Mouse (Mus musculus) thymus, postnatal 36 days (tissue): ENCODE data around the gene Pih1d1.

ENCODE experiments used
- DNase-seq, 2 experiments: peaks; one replicate each; pipeline ENCODE4 v3.0.0; 2022; ENCODE audit warnings: mixed read lengths in 2 of 2

Pih1d1 gene

DNA sequence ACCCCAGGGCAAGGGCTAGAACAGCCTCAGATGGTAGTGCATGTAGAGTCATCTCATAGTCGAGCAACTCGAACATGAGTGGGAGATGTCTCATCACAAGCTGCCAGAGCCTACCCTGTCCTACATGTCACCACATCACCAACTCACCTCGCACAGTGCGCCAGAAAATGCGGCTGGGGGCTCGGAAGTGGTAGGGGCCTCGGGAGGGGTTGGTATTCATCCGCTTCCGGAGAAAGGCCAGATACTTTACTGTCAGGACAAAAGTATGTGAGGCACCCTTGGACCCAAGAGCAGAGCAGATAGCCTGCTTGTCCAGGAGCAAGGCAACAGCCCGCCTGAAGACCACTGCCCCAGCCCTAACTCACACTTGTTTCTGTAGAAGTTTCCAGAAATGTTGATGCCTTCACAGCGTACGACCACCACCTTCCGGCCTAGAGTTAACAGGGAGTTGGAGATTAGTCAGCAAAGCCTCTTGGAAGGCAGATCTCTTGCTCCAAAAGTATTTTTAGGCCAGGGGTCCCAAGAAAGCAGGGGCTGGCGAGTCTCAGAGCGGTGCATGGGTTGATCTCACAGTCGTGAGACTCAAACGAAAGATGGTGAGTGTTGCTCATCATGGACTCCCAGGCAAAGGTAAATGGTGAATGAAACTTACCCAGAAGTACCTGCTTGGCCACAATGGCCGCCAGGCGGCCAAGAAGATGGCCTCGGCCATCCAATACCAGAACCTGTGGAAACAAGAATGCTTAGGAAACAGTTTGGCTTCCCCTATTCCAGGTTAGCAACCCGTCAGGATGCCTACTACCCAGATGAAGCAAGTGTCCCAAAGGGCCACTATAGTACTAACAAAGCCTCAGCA is 27.0 kb upstream of the Pih1d1 start:
- DNase-seq: peak in 1 of 2 experiments; percentile 34

DNA sequence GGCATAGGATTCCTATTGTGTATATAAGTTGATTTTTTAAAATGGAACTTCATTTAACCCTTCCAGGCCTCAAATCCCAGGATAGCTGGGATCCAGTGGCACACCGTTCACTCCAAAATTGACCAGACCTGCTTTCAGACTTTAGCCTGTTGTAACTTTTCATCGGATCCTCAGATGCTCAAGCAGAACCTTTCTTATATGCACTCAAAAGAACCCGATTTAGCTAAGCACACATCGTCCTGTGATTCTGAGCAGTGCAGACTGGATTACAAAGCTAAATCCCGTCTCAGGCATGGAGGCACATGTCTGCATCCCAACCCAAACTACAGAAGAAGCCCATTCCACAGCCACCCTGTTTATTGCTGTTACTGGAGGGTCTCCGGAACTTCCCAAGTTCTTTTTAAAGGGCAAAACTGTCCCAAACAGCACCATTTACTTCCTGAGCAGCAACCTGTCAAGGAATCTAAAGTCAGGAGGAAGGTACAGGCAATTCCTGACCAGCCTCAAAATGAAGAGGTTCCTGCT is 26.3 kb upstream of the Pih1d1 start:
- DNase-seq: no peak

DNA sequence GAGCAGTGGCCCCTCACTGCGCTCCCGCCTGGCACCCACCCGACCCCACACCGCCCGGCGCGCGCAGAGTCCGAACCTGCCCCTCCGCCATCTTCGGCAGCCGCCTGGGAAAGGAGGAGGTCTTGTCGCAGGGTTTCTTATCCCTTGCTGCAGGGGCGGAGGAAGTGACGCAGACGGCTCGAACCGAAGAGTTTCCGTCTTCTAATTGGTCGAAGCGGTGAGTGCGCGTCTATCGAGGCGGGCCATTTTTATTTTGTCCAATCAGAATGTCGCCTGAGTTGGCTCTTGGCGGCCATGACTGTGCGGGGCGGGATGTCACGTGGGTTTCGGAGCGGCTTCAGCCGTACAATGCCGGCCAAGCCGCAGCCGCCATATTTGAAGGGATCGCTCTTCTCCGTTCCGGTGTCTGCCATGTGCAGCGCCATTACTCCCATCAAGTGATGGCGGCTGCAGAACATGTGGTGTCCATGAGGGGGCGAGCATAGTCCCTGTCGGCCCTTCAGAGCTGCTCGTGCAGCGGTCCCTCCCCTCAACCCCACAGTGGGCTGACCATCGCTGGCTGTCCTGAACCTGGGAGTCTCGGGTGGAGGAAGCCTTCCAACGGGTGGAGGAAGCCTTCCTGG is 25.4 kb upstream of the Pih1d1 start, which contains the start of gene Rpl13a:
TSS of gene Rpl13a (minus strand) at position 138 of the 623 bp plus-strand sequence.
- DNase-seq: peak; percentile 95 to 98

DNA sequence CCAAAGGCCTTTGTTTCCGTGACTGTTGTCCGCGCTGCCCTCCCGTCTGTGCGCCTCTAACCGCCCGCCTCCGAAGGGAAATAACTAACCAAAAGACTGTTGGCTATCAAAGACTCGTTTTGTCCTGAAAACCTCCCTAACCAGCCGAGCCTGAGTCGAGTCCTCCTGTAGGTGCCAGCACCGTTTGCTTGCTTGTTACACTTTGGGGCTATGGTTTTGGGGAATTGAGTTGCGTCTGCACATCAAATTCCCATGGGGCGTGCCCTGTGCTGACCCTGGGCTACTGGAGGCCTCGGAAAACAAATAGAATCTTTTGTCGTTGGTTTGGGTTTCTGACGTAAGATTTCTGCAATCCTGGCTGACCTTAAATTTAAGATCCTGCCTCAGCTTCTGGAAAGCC is 24.8 kb upstream of the Pih1d1 start:
- DNase-seq: no peak

DNA sequence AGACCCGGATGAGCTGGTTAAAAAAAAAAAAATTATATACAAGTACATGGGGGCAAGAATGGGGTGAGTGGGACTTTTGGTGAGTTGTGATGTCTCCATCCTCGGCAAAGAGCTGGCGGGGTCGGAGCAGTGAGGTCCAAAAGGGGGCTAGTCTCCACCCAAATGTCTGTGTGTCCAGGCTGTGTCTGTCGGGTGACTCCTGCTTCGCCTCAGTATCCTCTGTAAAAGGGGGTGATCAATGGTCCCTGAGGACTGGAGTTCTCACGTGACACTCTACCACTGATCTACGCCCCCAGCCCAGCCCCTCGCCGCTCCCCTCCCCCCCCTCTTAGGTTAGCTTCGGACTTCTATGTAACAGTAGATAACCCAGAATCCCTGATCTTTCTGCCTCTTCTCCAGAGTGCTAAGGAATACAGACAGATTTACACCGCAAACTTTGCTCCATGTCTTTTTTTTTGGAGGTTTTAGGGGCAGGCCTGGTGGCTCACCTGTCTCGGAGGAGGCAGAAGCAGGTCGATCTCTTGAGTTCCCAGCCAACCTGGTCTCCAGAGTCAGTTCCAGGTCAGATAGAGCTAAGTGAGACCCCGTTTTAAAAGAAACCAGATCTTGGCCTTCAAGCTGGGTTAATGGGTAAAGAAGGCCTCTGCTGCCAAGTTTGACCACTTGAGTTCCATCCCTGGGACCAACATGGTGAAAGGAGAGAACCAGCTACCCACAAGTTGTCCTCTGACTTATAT is 24.2 kb upstream of the Pih1d1 start:
- peak in 1 of 2 experiments; percentile 27 for DNase-seq

DNA sequence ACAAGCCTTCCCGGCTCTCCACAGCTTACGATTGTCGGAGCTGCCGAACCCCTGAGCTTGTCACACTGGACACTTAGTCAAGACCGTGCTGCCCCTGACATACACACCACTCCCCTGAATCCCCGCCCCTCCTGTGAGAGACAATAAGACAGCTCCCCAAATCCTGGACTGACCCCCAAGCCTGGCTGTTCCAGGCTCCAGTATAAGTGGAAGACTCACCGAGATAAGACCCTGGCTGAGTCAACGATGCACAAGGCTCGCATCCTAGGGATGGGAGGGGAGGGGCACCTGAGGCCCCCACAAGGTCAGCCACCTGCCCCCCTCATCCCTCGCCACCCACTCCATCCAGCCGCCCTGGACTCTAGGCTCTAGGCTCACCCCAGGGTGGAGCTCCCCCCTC is 22.3 kb upstream of the Pih1d1 start:
- no peak for DNase-seq

DNA sequence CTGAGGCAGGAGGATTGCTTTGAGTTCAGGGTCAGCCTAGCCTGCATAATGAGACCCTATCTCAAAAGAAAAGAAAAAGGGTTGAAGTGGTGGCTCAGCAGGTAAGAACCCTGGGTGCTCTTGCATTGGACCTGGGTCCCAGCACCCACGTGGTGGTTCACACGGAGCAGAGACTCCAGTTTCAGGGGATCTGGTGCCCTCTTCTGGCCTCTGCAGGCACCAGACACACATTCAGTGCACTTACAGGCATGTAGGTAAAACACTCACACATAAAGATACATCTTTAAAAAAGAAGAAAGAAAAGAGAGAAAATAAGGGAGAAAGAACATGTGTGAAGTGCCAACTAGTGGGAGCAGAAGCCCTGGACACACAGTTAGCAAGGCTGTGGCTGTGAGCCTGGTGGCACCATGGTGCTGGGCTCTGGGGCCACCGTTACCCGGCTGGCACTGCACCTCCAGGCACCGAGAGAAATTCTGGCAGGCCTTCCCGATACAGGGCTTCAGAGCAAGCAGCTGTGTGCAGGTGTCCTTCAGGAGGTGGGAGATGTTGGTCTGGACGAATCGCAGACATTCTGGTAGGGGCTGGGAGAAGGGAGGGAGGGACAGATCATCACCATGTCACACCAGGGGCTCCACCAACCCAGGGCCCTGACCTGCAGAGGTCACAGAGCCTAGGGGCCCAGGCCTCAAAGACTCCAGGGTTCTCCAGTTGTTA is 20.5 kb upstream of the Pih1d1 start:
- DNase-seq: no peak

DNA sequence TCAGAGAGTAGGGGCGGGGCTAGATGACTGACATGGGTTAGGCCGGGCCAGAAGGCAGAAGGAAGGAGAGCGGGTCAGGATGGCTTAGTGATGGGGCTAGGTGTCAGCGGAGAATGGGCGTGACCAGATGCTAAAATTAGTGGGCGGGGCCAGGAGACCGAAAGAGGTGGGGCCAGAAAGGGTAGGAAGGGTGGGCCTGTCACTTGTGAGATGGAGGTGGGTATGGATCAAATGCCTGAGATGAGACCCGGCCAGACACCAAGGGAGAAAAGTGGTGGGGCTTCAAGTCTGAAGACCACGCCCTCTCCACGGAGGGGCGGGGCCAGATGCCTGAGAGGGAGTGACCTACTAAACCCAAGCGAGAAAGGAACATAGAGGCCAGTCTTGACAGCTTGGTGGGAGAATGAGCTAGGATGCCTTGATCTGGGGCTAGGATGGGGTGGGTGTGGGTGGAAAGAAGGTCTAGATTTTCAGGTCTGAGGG is 19.5 kb upstream of the Pih1d1 start:
- peak; percentile 40 to 64 for DNase-seq

DNA sequence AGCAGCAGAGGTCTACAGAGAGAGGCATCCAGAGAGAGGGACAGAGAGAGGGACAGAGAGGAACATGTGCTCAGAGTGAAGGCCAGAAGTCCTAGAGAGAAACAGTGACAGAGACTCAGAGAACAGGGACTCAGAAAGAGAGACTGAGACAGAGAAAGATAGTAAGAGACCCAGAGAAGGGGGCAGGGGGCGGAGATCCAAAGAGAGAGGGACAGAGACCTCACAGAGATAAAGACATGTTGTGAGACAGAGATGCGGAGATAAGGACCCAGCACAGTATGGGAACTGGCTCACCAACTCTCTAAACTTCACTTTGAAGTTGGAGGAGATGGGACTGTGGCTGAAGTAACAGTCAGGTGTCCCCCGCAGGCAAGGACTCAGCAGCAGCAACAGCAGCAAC is 18.7 kb upstream of the Pih1d1 start:
- no peak for DNase-seq

DNA sequence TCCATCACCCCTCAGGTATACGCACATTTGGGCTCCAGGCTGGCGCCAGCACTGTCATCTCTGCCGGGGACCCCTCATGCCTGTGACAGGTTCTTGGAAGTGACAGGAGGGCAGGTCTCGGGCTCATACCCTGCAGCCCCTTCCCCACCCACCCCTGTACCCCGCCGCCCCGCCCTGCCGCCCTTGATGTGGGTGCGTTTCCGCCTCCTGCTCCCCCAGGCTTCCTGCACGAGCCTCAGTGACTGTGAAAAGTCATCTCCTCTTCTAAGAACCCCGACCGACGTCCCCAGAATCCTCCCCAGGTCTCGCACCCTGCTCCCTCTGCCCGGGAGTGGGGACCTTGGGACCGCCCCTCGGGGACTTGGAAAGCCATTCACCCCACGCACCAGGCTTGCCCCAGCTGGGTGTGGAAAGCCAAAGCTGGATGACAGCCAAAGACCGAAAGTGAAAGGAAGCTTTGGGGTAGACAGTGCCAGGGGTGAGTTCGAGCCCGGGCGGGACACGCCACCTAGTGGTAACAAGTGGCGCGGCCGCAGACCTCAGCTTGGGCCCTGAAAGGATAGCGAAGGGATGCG is 18.0 kb upstream of the Pih1d1 start, which contains the start of the genes Gm45713 and Flt3l:
TSS of gene Gm45713 (minus strand) at position 239 of the 575 bp plus-strand sequence.
TSS of gene Flt3l (minus strand) at position 440 of the 575 bp plus-strand sequence.
- DNase-seq: peak; percentile 91

DNA sequence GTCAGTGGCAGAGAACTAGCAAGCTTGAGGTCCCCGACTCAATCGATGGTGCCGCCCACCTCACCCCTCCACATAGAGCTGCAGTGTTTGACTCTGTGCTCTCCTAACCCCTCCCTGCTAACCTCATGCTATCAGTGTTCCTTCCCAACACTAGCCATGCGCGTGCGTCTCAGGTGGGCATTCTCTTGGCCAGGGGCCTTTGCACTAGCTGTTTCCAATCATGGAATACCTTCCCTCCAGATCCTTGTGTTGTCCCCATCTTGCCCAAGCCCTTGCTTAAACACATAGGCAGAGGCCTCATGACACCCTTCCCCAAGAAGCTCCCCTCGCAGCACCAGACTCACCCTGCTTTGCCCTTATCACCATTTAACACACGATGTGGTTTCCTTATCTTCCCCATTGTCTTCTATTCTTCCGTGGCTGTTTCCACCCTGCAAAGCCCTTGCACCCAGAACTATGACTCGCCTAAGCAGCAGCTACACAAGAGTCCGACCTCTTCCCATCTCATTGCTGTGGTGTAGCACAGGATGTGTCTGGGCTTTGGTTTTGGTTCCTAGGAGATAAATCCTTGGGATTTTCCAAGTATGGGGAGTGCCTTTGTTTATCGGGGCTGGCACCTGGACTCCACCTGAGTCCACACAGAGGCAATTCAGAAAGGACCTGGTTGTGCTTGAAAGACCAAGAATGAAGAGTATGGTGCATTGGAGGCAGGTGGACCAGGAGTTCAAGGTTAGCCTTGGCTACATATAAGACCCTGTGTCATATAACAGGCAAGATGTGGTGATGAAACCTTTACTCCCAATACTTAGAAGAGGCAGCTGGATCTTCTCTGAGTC is 16.7 kb upstream of the Pih1d1 start:
- peak; percentile 40 to 59 for DNase-seq

DNA sequence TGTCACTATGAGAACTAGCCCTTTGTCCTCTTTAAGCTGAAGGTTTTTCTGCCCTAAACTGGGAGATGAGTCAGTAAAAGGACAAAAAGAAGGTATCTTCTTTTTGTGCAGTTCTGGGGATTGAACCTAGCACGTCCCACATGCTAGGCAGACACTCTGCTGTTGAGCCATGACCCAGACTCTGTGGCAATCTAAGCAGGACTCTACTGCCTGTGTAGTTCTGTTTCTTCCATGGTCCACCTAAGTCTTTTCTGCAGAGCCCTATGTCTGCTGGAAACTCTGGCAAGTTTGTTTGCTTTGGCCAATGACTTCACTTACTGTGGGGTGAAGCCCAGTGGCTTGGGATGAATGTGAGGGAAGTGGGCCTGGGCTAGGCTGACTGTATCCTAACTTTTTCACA is 15.7 kb upstream of the Pih1d1 start:
- no peak for DNase-seq

DNA sequence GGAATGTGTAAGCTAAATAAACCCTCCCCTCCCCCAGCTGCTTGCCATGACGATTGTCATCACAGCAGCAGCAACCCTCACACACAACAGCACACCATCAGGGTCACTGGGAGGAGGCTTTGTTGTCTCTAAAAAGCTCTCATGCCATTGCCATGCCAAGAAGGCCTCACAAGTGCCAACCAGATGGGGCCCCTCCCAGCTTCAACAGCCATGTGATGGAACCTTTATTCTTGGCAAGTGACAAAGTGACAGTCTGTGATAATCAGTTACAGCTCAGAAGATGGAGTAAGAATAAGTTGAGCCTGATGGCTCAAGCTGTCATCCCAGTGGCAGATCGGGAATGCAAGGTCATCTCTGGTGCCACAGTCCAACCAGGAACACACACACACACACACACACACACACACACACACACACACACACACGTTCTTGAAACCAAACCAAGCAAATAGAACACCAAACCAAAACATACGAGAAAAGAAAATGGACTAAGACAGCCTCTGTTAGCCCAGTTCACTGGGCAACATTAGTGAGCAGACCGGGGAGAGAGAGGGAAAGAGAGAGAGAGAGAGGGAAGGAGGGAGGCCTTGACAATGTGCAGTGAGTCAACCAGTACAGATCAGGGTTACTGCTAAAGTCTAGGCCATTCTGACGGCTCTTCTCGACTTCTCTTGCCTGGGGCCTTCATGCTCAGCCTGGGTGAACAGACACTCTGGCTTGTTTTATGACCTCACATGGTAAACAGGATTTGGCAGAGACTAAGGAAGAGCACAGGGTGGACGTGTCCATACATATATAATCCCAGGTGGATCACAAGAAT is 14.0 kb upstream of the Pih1d1 start:
- DNase-seq: no peak

DNA sequence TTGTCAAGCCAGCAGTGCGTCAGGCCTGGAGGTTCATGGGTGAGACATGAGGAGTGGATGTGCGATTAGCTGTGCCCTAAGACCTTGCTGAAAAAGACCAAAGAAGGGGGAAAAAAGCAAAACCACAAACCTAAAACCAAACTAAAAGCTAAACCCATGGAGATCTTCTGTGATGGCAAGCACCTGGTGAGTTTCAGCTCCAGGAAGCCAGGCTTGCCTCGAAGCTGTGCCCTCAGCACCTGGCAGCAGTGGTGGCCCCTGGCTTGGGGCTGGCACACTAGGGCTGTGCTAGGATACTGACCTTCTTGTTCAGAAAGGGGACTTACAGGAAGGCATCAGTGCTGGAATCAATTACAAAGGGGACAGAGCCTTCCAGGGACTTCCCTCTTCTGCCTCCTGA is 12.8 kb upstream of the Pih1d1 start:
- DNase-seq: peak; percentile 39 to 69

DNA sequence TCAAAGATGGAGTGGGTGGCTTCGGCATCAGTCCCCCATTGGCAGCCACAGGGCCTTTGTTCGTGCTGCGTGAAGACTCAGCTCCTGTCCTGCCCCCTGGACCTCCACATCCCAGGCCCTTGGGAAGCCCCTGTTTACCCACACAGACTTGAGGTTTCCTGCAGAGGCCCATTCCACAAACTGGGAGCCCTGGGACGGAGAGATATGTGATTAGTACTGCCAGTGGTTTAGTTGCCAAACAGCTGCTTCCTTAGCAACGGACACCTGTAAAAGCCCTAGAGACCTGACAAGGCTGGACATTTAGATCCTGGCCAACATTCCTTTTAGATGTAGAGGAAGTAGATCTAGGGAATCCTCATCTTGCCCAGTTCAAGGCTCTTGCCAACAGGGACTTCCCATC is 12.2 kb upstream of the Pih1d1 start:
- no peak for DNase-seq

DNA sequence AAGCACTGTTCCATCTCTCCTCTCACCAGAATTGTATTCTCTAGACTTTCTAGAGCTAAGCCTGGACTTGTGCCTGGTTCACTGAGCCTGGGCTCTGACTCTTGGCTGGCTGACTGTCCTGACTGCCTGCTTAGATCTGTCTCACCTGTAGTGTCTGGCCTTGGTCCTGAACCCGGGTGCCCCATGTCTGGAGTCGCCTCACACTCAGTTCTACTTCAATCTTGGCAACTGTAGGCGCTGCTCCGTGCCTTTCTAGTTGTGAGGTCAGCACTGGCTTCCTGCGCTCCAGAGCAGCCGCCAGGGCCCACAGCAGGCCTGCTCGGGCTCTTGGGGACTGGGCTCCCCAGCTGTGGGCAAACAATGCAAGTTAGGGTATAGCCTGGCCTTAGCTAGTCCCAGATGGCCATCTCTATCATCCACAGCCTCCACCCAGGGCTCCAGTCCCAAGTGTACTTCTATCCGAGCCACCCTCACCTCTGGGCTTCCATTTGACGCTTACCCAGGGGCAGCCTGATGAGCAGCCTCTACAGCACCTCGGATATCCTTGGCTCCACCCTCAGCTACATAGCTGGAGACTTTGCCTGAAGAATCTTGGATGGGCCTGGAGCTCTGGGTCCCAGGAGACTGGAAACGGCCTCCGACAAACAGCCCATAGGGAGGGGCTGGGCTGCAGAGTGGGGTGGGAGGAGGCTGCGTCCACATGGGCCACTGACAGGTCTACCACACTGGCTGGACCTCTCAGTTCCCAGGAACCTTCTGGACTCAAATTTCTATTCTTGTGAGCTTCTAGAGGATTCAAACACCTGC is 9.5 kb upstream of the Pih1d1 start:
- no peak for DNase-seq

DNA sequence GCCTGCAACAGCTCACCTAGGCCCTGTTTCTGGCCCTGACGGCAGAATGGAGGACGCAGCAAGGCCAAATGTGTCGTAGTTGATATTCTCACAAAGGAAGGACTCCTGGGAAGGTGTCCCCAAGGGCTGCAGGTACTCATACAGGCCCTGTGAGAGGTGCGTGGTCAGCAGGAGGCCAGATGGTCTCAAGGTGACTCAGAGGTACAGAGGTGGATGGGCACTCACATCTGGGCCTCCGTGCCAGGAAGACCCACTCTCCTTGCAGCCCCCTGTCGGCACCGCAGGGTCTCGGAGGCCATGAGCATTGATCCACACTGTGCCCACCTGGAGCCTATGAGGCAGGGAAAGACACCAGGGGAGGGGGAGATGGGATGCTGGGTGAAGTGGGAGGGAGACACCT is 8.6 kb upstream of the Pih1d1 start:
- DNase-seq: no peak

DNA sequence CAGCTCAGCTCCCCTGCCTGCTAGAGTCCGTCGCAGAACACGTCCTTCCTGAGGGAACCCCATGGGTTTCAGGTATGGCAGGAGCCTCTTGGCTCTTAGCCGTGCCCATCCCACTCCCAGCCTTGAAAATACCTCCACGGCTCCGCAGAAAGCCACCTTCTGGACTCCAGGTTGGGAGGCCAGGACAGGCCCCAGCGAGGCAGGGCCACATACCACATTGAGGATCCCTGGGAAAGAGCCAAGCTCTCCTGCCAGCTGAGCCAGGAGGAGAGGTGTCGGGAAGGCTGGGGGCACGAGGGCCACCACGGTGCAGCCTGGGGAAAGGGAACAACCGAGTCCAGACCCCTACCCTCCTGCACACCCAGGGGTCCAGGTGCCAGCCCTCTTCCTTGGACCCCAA is 6.8 kb upstream of the Pih1d1 start:
- no peak for DNase-seq

DNA sequence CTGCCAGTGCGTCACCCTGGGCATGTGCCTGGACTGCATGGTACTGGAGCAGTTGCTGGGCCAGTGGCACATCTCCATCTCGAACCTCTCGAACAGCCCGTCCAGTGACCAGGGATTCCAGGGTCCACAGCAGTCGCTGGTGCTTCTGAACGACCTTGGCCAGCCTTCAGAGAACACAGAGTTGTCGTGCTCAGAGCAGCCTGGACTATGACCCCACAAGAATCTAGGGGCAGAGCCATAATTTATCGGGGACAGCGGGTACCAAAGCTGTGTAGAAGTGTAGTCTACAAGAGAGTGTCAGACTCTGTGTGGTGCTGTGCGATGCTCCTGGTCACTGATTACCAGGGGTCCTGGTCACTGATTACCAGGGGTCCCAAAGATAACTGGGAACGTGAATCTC is 6.2 kb upstream of the Pih1d1 start:
- DNase-seq: no peak
